Mouse (Mus musculus) leukemia stem cell, adult 10-12 weeks (primary cell): ENCODE measurements around the gene Stx17. TPM values are rescaled to one million over a fixed set of nuclear protein-coding genes. Genes with fewer than 3 reads are reported as not detected.

Experiments
- polyA plus RNA-seq: library from polyadenylated mRNA; stranded (reverse); fragments of >175 nt; gene quantifications from 2 replicates; pipeline ENCODE4 v1.2.3, GENCODE M21; 2012; ENCODE audit warnings: low replicate concordance

Stx17 gene
- 0.43 and 2.8 TPM in 2 replicates for polyA plus RNA-seq

GRCm38 (mm10) chr4:48124773-48125469 lies at the start of gene Stx17:
Stx17 (plus strand) TSS chr4:48124915.

Other genes with a start within 250 kb of the Stx17 start
- 10.4 and 16.7 TPM in 2 replicates for gene Nr4a3, start 79.8 kb upstream of the Stx17 start, polyA plus RNA-seq
- 8.0 and 17.0 TPM in 2 replicates for gene Erp44, start 154.6 kb downstream of the Stx17 start, polyA plus RNA-seq
- 2.3 and 3.3 TPM in 2 replicates for gene Invs, start 154.8 kb downstream of the Stx17 start, polyA plus RNA-seq